Mouse (Mus musculus) brain, embryonic 18.5 days (tissue): Measurements from ENCODE around the gene Def8.
A peak's percentile ranks its signal among the peaks of the same experiment; 100 is the strongest.

Experiments used
- DNase-seq: peaks from one replicate; pipeline ENCODE4 v3.0.0-alpha.2; 2012; ENCODE audit warnings: low read depth, low spot score

Def8 gene

GRCm38 (mm10) chr8:123423441-123423840 is at the start of gene Def8:
Gene Def8, plus strand, starts transcription at chr8:123423527.
- DNase-seq, result no peak

- peak; percentile 54 for DNase-seq
These were observed 49.1 kb upstream of the Def8 start for GRCm38 (mm10) chr8:123374239-123374578.

- no peak for DNase-seq
These were observed 47.6 kb upstream of the Def8 start for GRCm38 (mm10) chr8:123375701-123376100.

GRCm38 (mm10) chr8:123376106-123376505 is 47.2 kb upstream of the Def8 start:
- no peak for DNase-seq

GRCm38 (mm10) chr8:123381711-123382110 is 41.6 kb upstream of the Def8 start:
- no peak for DNase-seq

- DNase-seq, result no peak
These were observed 40.8 kb upstream of the Def8 start for GRCm38 (mm10) chr8:123382516-123382915.

GRCm38 (mm10) chr8:123384883-123385540 is 38.3 kb upstream of the Def8 start:
- DNase-seq, result no peak

GRCm38 (mm10) chr8:123387041-123387440 is 36.3 kb upstream of the Def8 start:
- DNase-seq, result no peak

GRCm38 (mm10) chr8:123387801-123388200 is 35.5 kb upstream of the Def8 start:
- no peak for DNase-seq

GRCm38 (mm10) chr8:123389026-123389425 is 34.3 kb upstream of the Def8 start:
- no peak for DNase-seq

GRCm38 (mm10) chr8:123398308-123398707 is 25.0 kb upstream of the Def8 start:
- DNase-seq, result no peak

GRCm38 (mm10) chr8:123401936-123402335 is 21.4 kb upstream of the Def8 start:
- no peak for DNase-seq

- DNase-seq, result no peak
These were observed 20.5 kb upstream of the Def8 start for GRCm38 (mm10) chr8:123402730-123403326.

GRCm38 (mm10) chr8:123404521-123404920 is 18.8 kb upstream of the Def8 start:
- DNase-seq, result no peak

- DNase-seq, result no peak
These were observed 16.5 kb upstream of the Def8 start, which contains the start of gene Mc1r for GRCm38 (mm10) chr8:123406786-123407185. Gene Mc1r, plus strand, starts transcription at chr8:123407107.

- no peak for DNase-seq
These were observed 15.7 kb upstream of the Def8 start for GRCm38 (mm10) chr8:123407612-123408011.

- DNase-seq, result no peak
These were observed 14.5 kb upstream of the Def8 start for GRCm38 (mm10) chr8:123408586-123409544.

- DNase-seq, result no peak
These were observed 13.2 kb upstream of the Def8 start for GRCm38 (mm10) chr8:123410049-123410587.

- no peak for DNase-seq
These were observed 12.5 kb upstream of the Def8 start for GRCm38 (mm10) chr8:123410788-123411187.

- DNase-seq, result peak; percentile 96
These were observed 12.1 kb upstream of the Def8 start, which contains the start of gene Tubb3 for GRCm38 (mm10) chr8:123411246-123411645. Gene Tubb3, plus strand, starts transcription at chr8:123411424.

GRCm38 (mm10) chr8:123411781-123412327 is 11.5 kb upstream of the Def8 start:
- DNase-seq, result no peak
